Mouse (Mus musculus): ENCODE results near the gene Lama2. TPM values are rescaled to one million over a fixed set of nuclear protein-coding genes. Genes with fewer than 3 reads are reported as not detected.
"Not testable (repeated sequence)": the region's sequence is repeated elsewhere in the genome, so short reads cannot be mapped to it uniquely, and the experiment has no call there.

Gene Lama2
- polyA plus RNA-seq, 1 experiment from 2014 or later, result 3.8 TPM

DNA sequence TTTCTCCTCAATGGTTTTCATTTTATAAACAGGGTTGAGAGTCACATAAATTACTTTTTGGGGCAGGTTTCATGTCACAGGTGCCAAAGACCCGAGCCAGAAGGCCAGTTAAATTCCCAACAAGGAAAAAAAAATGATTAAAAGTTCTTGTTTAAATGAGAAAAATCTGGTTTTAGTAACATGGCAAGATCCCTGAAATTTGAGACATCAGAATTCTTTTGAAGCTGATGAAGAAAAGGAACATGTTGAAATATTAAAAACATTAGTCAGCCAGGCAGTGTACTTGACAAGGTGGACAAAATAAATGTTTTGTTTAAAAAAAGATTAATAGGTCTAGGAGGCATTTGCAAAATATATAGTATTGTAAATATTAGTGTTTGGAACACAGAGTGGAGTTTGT is 634.1 kb downstream of the Lama2 start:
- Histone ChIP-seq H3K4me3 (no peak overlapping the region), H3K9ac (replicated peaks) (no peak overlapping the region), H3K9me3 (no peaks in the 10 kb centered on the region), H3K4me1 (no peaks in the 10 kb centered on the region), H3K27ac (replicated peaks) (no peak overlapping the region), H3K27me3 (no peaks in the 10 kb centered on the region), H3K36me3 (no peaks in the 10 kb centered on the region), H3K4me2 (replicated peaks) (no peak overlapping the region)
- ATAC-seq (replicated peaks), result no peak
- 59% methylated on average over 1 of the region's 1 CpGs for WGBS

DNA sequence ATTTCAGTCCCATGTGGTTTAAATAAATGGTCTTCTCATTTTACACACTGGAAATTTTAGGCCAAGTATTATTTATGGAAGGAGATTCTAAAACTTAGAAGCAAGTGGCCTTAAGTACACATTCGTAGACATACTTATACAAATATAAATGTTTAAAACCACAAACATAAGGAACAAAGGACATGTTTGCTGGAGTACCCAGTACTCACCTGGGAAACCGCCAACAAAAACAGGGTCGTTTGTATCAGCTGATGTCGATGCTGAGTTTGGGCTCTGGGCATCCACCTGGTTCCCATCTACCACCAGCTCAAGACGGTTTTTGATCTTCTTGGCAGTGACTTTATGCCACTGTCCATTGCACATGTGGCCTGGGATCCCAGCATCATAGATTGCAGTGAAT is 635.5 kb downstream of the Lama2 start:
- not testable (repeated sequence) for H3K9me3 ChIP-seq; ATAC-seq (replicated peaks); H3K27me3 ChIP-seq; H3K36me3 ChIP-seq; H3K9ac ChIP-seq (replicated peaks); H3K4me2 ChIP-seq (replicated peaks); H3K27ac ChIP-seq (replicated peaks); H3K4me1 ChIP-seq; H3K4me3 ChIP-seq
- 92% methylated on average over 5 of the region's 5 CpGs for WGBS

DNA sequence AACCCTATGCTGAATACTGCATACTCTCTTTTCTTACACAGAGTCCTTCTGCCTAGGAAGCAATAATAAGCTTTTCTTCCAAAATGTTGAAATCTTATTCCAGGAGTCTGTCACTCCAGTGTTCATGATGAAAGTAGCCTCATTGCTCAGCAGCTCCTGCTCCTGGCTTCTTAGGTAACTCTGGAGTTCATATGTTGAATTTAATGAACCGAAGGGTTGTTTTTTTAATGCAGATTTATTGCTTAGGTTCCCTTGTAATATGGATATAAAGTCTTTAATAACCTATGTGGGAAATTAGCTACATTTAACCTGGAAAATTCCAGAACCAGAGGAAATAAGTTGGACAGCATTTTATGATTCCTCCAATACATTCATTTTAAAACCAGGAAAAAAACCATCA is 636.0 kb downstream of the Lama2 start:
- ATAC-seq (replicated peaks), result no peak
- no peaks in the 10 kb centered on the region for H3K9me3 ChIP-seq
- H3K4me1 ChIP-seq, result no peaks in the 10 kb centered on the region
- no peak overlapping the region for H3K4me2 ChIP-seq (replicated peaks)
- no peak overlapping the region for H3K4me3 ChIP-seq
- no peaks in the 10 kb centered on the region for H3K27me3 ChIP-seq
- no peak overlapping the region for H3K27ac ChIP-seq (replicated peaks)
- no peaks in the 10 kb centered on the region for H3K36me3 ChIP-seq
- 96% methylated on average over 1 of the region's 1 CpGs for WGBS
- H3K9ac ChIP-seq (replicated peaks), result no peak overlapping the region

DNA sequence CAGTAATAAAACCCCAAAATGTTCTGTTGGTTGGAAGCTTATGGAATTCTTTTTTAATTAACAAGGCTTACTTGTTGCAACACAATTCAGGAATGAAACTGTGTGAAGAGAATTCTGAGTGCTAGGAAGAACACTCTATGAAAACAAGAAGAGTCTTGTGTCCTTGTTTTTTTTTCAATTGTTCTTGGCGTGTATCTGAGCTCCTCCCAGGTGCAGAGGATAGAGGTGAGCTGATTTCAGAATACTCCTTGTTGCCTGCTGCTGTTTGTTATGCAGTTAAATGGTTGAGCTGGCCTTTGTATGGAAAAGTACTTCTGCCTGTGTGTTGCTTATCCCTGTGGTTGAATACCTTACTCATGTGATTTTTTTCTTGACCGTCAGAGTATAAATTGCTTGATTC is 636.9 kb downstream of the Lama2 start:
- no peaks in the 10 kb centered on the region for H3K36me3 ChIP-seq
- no peaks in the 10 kb centered on the region for H3K27me3 ChIP-seq
- H3K9ac ChIP-seq (replicated peaks), result no peak overlapping the region
- H3K4me2 ChIP-seq (replicated peaks), result no peak overlapping the region
- no peak for ATAC-seq (replicated peaks)
- H3K4me1 ChIP-seq, result no peaks in the 10 kb centered on the region
- H3K27ac ChIP-seq (replicated peaks), result no peak overlapping the region
- 83% methylated on average over 2 of the region's 2 CpGs for WGBS
- H3K4me3 ChIP-seq, result no peak overlapping the region
- no peaks in the 10 kb centered on the region for H3K9me3 ChIP-seq

DNA sequence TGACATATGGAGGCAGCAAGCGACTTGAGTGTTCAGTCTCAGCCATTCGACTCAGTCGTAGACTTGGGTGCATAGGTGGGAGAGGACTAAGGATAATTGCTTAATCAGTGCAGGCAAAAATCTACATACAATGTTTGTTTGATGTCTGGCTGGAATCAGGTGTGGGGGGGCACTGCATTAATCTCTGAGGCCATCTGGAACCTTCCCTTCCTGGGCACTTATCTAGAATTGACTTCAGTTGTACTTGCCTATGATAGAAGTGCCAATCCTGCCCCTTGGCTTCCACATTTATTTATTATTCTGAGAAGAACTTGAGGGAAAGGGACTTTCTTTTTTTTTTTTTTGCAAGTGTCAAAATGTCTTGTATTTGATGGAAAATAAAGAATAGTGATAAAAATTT is 644.2 kb downstream of the Lama2 start:
- Histone ChIP-seq H3K9me3 (no peaks in the 10 kb centered on the region), H3K4me2 (replicated peaks) (no peak overlapping the region), H3K9ac (replicated peaks) (no peak overlapping the region), H3K27me3 (no peaks in the 10 kb centered on the region), H3K4me3 (no peak overlapping the region), H3K27ac (replicated peaks) (no peak overlapping the region), H3K4me1 (no peaks in the 10 kb centered on the region), H3K36me3 (no peaks in the 10 kb centered on the region)
- no peak for ATAC-seq (replicated peaks)
- 95% methylated on average over 3 of the region's 3 CpGs for WGBS

DNA sequence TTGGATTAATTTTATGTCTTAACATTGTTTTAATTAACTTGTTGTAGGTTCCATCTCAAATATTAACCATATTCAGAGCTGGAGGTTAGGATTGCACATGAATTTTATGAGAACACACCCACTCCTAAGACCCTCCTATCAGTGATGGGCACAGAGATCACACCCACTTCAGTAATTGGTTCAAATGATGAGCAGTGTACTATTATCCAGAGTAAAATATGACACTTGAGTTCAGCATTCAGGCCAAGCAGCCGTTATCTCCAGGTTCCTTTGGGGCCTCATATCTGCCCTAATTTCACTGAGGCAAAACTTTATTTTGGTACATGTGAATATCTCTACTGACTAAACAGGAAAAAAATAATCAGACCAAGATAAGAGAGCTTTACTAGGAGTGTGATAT is 645.3 kb downstream of the Lama2 start:
- Histone ChIP-seq H3K27ac (replicated peaks) (no peak overlapping the region), H3K4me2 (replicated peaks) (no peak overlapping the region), H3K9me3 (no peaks in the 10 kb centered on the region), H3K27me3 (no peaks in the 10 kb centered on the region), H3K36me3 (no peaks in the 10 kb centered on the region), H3K4me1 (no peaks in the 10 kb centered on the region), H3K4me3 (no peak overlapping the region), H3K9ac (replicated peaks) (no peak overlapping the region)
- no peak for ATAC-seq (replicated peaks)
- WGBS, result 88% methylated on average over 1 of the region's 1 CpGs

DNA sequence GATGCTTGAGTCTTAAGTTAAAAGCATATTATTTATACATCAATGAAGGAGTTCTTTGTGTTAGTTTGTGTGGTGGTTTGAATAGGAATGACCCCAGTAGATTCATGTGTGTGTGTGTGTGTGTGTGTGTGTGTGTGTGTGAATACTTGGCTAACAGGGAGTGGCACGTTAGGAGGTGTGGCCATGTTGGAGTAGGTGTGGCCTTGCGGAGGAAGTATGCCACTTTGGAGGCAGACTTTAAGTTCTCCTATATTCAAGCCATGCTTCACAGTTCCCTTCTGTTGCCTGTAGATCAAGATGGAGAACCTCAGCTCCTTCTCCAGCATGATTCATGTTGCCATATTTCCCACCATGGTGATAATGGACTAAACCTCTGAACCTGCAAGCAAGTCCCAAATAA is 646.0 kb downstream of the Lama2 start:
- H3K9ac ChIP-seq (replicated peaks), result no peak overlapping the region
- H3K4me2 ChIP-seq (replicated peaks), result no peak overlapping the region
- H3K27me3 ChIP-seq, result no peaks in the 10 kb centered on the region
- H3K4me1 ChIP-seq, result no peaks in the 10 kb centered on the region
- ATAC-seq (replicated peaks), result no peak
- H3K9me3 ChIP-seq, result no peaks in the 10 kb centered on the region
- H3K36me3 ChIP-seq, result no peaks in the 10 kb centered on the region
- no peak overlapping the region for H3K4me3 ChIP-seq
- WGBS, result 90% methylated on average over 2 of the region's 2 CpGs
- no peak overlapping the region for H3K27ac ChIP-seq (replicated peaks)

DNA sequence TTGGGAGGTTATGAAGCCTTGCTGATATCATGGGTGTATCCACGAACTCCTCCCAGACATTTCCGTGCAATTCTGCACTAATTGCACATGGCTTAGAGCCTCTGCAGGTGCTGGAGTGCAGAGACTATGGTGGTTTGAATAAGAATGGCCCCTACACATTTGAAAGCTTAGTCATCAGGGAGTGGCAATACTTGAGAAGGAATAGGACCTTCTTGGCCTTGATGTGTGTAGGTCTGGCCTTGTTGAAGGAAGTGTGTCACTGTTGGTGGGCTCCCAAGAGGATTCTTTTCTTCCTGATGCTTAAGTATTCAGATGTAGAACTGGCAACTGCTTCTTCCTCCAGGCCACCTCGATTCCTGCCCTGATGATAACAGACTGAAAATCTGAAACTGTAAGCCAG is 661.0 kb downstream of the Lama2 start:
- Histone ChIP-seq H3K9ac (replicated peaks) (no peak overlapping the region), H3K4me2 (replicated peaks) (no peak overlapping the region), H3K27me3 (no peaks in the 10 kb centered on the region), H3K9me3 (no peaks in the 10 kb centered on the region), H3K4me3 (no peak overlapping the region), H3K27ac (replicated peaks) (no peak overlapping the region), H3K36me3 (no peaks in the 10 kb centered on the region), H3K4me1 (no peaks in the 10 kb centered on the region)
- 74% methylated on average over 3 of the region's 3 CpGs for WGBS
- ATAC-seq (replicated peaks), result no peak

DNA sequence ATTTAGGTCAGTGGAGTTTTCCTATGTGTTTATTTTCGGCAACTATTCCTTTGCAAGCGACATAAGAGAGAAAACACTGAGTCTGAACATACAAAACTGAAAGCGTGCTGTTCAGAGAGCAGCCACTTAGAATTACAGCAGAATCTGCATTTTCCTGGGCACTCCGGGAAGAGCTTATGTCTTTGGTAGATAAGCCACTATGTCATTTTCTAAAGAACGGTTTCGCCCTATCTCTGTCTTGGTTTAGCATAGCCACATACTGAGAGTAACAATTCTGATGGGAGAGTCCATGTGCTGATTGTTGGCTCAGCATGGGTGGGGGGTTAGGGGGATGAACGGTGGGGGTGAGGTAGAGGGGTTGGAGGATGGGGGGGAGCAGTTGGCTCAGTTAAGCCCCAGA is 669.1 kb downstream of the Lama2 start:
- Histone ChIP-seq H3K27ac (replicated peaks) (no peak overlapping the region), H3K9ac (replicated peaks) (no peak overlapping the region), H3K9me3 (no peaks in the 10 kb centered on the region), H3K4me3 (no peak overlapping the region), H3K4me1 (no peaks in the 10 kb centered on the region), H3K27me3 (no peaks in the 10 kb centered on the region), H3K4me2 (replicated peaks) (no peak overlapping the region), H3K36me3 (no peaks in the 10 kb centered on the region)
- WGBS, result 86% methylated on average over 7 of the region's 7 CpGs
- no peak for ATAC-seq (replicated peaks)

DNA sequence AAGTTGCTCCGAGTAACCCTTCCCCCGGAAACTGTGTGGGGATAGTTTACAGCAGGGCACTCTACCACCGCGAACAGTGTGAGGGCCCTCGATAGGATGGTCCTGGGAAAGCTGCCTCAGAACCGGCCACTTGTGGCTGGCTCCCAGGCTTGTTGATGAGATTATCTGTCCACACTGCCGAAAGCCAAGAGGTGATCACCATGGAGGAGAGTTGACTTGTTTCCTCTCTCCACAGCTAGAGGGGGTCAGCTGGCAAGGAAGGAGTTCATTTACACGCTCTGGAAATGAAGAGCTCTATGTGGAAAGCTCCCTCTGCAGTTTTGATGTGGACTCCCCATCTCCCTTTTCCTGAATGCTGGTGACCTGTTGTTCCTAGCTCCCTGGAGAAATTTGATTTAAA is 669.9 kb downstream of the Lama2 start:
- Histone ChIP-seq H3K4me2 (replicated peaks) (no peak overlapping the region), H3K27me3 (no peaks in the 10 kb centered on the region), H3K4me3 (no peak overlapping the region), H3K4me1 (no peaks in the 10 kb centered on the region), H3K9me3 (no peaks in the 10 kb centered on the region), H3K36me3 (no peaks in the 10 kb centered on the region), H3K27ac (replicated peaks) (no peak overlapping the region), H3K9ac (replicated peaks) (no peak overlapping the region)
- 78% methylated on average over 8 of the region's 8 CpGs for WGBS
- no peak for ATAC-seq (replicated peaks)

DNA sequence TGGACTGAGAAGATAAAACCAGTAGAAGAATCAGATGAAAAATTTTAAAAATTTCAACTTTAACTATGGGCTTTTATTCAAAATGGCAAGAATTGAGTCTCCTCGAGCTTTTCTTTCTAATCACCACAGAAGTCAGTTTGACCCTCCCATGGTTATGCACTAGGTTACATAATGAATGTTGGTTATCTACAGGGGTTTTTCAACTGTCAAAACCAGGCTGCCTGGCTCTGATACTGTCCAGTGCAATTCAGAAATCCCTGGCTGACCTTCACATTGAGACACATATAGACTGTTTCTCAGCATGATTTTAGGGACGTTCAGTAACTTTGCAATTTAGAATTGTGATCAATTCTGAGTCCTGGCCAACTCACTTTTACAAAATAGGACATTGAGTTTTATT is 671.2 kb downstream of the Lama2 start:
- Histone ChIP-seq H3K4me2 (replicated peaks) (no peak overlapping the region), H3K4me3 (no peak overlapping the region), H3K27me3 (no peaks in the 10 kb centered on the region), H3K9ac (replicated peaks) (no peak overlapping the region), H3K9me3 (no peaks in the 10 kb centered on the region), H3K4me1 (no peaks in the 10 kb centered on the region), H3K27ac (replicated peaks) (no peak overlapping the region), H3K36me3 (no peaks in the 10 kb centered on the region)
- no peak for ATAC-seq (replicated peaks)
- WGBS, result 73% methylated on average over 2 of the region's 2 CpGs

DNA sequence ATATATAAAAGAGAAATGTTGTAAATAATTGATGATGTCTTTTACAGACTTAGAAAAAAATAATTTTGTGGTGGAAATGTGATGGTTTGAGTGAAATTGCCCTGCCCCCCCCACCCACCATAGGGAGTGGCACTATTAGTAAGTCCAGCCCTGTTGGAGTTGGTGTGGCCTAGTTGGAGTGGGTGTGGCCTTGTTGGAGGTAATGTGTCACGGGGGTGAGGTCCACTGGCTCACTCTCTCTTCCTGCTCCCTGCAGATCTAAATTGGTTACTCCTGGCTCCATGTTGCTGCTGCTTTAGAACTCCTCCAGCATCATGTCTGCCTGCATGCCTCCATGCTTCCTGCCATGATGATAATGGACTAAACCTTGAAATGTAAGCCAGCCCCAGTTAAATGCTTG is 680.0 kb downstream of the Lama2 start:
- H3K4me3 ChIP-seq, result no peak overlapping the region
- H3K27me3 ChIP-seq, result no peaks in the 10 kb centered on the region
- no peak overlapping the region for H3K9ac ChIP-seq (replicated peaks)
- H3K4me1 ChIP-seq, result no peaks in the 10 kb centered on the region
- WGBS, result 68% methylated on average over 1 of the region's 1 CpGs
- ATAC-seq (replicated peaks), result no peak
- H3K9me3 ChIP-seq, result no peaks in the 10 kb centered on the region
- no peaks in the 10 kb centered on the region for H3K36me3 ChIP-seq
- no peak overlapping the region for H3K4me2 ChIP-seq (replicated peaks)
- no peak overlapping the region for H3K27ac ChIP-seq (replicated peaks)

DNA sequence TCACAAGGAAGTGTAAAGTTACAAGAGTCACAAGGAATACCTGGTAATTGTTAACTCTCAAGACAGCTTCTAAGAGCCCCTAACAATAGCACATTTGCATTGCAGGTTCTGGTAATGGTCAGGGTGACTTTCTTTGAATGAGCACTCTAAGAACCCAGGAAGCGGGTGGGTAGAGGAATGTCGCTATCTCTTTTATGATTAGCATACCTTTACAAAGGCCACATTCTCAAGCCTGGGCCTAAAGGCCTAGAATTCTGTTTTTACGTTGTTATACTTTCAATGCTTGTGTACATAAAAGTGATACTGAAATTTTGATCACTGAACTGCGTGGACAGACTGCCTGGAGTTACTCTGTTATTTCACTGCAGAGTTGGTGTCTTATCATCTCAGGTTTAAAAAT is 681.1 kb downstream of the Lama2 start:
- H3K4me1 ChIP-seq; H3K4me2 ChIP-seq (replicated peaks); H3K27ac ChIP-seq (replicated peaks); H3K9me3 ChIP-seq; H3K27me3 ChIP-seq; ATAC-seq (replicated peaks); H3K9ac ChIP-seq (replicated peaks); H3K4me3 ChIP-seq; H3K36me3 ChIP-seq: not testable (repeated sequence)
- WGBS, result 90% methylated on average over 4 of the region's 4 CpGs

DNA sequence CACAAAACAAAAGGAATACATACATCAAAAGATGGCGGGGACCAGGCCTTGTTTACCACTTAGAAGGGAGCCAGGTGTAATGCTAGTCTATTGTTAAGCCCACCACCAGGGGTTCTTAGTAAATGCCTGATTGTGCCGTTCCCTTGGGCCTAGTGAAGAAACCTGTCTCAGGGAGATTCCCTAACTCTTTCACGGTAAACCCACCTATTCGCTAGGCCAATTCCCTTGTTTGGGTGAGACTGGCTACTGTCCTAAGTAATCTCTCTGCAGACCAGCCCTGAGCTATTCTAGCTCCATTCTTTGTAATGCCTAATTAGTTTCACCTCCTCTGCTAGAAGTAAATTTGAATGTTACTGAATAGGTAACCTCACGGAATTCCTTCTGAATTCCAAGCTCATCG is 683.5 kb downstream of the Lama2 start:
- H3K4me1 ChIP-seq; H3K4me3 ChIP-seq; H3K27ac ChIP-seq (replicated peaks); ATAC-seq (replicated peaks); H3K36me3 ChIP-seq; H3K9ac ChIP-seq (replicated peaks); H3K9me3 ChIP-seq; H3K27me3 ChIP-seq; H3K4me2 ChIP-seq (replicated peaks): not testable (repeated sequence)
- 79% methylated on average over 6 of the region's 6 CpGs for WGBS

All from forebrain, embryonic 15.5 days (tissue).